Mouse (Mus musculus) ES-Bruce4 (cell line): ENCODE results near the gene Acsl3. TPM values are rescaled to one million over a fixed set of nuclear protein-coding genes. Genes with fewer than 3 reads are reported as not detected.

Experiments
- H3K27ac ChIP-seq: 2 replicates; pipeline ENCODE4 v1.5.1; 2012; ENCODE audit warnings: low read length, inconsistent platforms; ENCODE audit not compliant: insufficient read depth
- H3K27me3 ChIP-seq: 2 replicates; pipeline ENCODE4 v1.6.1; 2012; ENCODE audit warnings: mild to moderate bottlenecking, low read length, inconsistent platforms; ENCODE audit not compliant: control insufficient read depth, poor library complexity, insufficient read depth, severe bottlenecking
- H3K36me3 ChIP-seq: 2 replicates; pipeline ENCODE4 v1.6.1; 2012; ENCODE audit warnings: inconsistent platforms, mild to moderate bottlenecking, low read length, moderate library complexity; ENCODE audit not compliant: control insufficient read depth, poor library complexity, insufficient read depth, severe bottlenecking
- H3K4me1 ChIP-seq: one replicate; pipeline ENCODE4 v1.8.1; 2011; ENCODE audit warnings: low read length; ENCODE audit not compliant: control insufficient read depth, insufficient read depth
- H3K4me3 ChIP-seq: 2 replicates; pipeline ENCODE4 v1.5.1; 2011; ENCODE audit warnings: low read depth, mild to moderate bottlenecking, low read length
- H3K9ac ChIP-seq: 2 replicates; pipeline ENCODE4 v1.6.1; 2012; ENCODE audit warnings: low read depth, mild to moderate bottlenecking, inconsistent platforms; ENCODE audit not compliant: poor library complexity, severe bottlenecking
- H3K9me3 ChIP-seq: replicated peaks from 2 replicates; pipeline ENCODE4 v1.6.1; 2012; ENCODE audit warnings: mild to moderate bottlenecking, low read length, inconsistent platforms; ENCODE audit not compliant: control insufficient read depth, poor library complexity, insufficient read depth, severe bottlenecking
- CTCF ChIP-seq: IDR thresholded peaks from one replicate; pipeline ENCODE4 v1.8.1; 2011; ENCODE audit warnings: low read depth, low read length
- EP300 ChIP-seq: IDR thresholded peaks from 2 replicates; pipeline ENCODE4 v1.6.1; 2011; ENCODE audit warnings: low read depth, low read length; ENCODE audit not compliant: insufficient read depth
- POLR2A ChIP-seq: IDR thresholded peaks from one replicate; pipeline ENCODE4 v1.8.1; 2011; ENCODE audit warnings: low read length; ENCODE audit not compliant: insufficient read depth
- polyA plus RNA-seq: library from polyadenylated mRNA; stranded (reverse); fragments of >200 nt; gene quantifications from 2 replicates; pipeline ENCODE4 v1.2.4, GENCODE M21; 2011; ENCODE audit warnings: low read depth; ENCODE audit not compliant: missing spikeins, insufficient read depth, insufficient read length

Acsl3 gene
- polyA plus RNA-seq, 1 experiment, result 143 TPM

GRCm38 (mm10) chr1:78730114-78730720 lies 72.6 kb downstream of the Acsl3 start:
- no peaks in the 10 kb centered on the region for H3K4me1 ChIP-seq
- no peaks in the 10 kb centered on the region for H3K9me3 ChIP-seq
- no peak for TF ChIP-seq POLR2A
- no peak overlapping the region for H3K4me3 ChIP-seq
- no peak overlapping the region for H3K9ac ChIP-seq
- H3K27me3 ChIP-seq, result no peaks in the 10 kb centered on the region
- no peak overlapping the region for H3K27ac ChIP-seq
- H3K36me3 ChIP-seq, result no peaks in the 10 kb centered on the region

DNA sequence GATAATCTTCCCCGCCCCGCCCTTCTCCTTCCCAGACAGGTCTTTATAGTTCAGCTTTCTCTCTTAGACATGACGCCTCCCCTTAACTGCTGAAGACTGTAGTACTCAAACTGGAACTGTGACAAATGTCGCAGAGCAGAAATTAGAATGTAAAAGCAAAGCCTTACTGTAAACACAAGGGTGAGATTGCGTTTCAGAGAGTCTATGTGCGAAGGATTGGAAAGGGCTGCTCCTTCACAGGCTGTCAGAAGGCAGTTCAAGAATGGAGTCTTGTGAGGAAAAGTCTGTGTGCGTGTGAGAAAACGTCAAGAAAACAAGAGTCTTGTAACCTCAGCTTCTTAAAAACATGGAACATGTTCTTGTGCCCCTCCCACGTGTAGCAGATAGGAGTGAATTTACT lies 74.7 kb downstream of the Acsl3 start:
- Histone ChIP-seq H3K36me3 (no peaks in the 10 kb centered on the region), H3K4me3 (no peak overlapping the region), H3K4me1 (no peaks in the 10 kb centered on the region), H3K27me3 (no peaks in the 10 kb centered on the region; the same call in 1 of the 2 replicates), H3K9ac (no peak overlapping the region), H3K9me3 (no peaks in the 10 kb centered on the region), H3K27ac (no peak overlapping the region)
- no peak for TF ChIP-seq CTCF

DNA sequence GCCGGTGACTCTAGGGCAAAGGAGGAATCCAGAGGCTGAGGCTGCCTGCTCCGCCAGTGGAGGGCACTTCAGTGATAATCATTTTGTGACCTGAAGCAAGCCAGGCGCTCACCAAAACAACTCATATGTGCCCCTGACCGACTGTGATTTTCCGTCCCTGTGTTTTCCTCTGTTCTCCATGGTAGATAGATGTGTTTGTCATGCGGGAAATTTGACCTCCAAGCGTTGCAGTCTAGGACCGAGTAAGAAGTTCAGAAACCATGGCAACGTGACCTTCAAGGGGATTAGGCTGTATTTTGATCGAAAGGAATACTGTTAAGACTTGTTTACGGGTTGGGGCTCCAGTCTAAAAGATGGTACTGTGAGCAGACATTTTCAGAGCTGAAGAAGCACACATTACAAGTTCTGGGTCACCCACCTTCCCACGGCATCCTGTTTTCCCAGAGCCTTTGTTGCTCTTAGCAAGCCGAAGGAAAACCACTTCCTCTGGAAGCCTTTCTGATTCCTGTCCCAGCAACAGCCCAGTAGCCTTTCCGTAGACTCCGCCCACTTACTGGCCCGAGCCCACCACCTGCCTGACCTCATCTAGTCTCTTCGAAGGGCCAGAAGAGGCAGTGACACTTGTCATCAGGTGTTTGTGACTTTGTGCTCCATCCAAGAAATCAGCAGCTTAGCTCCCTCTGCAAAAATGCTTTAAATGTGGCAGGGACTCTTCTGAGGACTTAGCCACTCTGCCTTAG lies 76.8 kb downstream of the Acsl3 start:
- no peak overlapping the region for H3K27ac ChIP-seq
- H3K9ac ChIP-seq, result no peak overlapping the region
- H3K9me3 ChIP-seq, result no peaks in the 10 kb centered on the region
- no peaks in the 10 kb centered on the region for H3K36me3 ChIP-seq
- no peaks in the 10 kb centered on the region; the same call in 1 of the 2 replicates for H3K27me3 ChIP-seq
- H3K4me3 ChIP-seq, result no peak overlapping the region
- H3K4me1 ChIP-seq, result no peaks in the 10 kb centered on the region
- TF ChIP-seq POLR2A (no peak), CTCF (no peak)

DNA sequence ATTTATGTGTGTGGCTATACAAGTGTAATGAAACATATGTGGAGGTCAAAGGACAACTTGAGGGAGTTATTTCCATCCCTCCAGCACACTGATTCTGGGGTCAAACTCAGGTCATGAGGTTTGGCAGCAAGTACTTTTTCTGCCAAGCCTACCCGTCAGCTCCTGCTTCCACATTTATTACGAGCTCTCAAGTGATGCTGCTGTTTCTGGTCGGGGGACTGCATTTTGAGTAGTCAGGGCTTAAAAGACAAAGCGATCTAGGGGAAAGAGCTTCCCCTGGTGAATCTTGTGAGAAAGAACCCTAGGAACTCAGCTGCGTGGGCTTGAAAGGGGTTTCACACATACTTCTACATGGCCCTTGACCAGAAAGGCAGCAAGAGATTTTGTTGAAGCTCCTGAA lies 80.0 kb downstream of the Acsl3 start:
- H3K9me3 ChIP-seq, result no peaks in the 10 kb centered on the region
- H3K9ac ChIP-seq, result no peak overlapping the region
- H3K4me1 ChIP-seq, result no peaks in the 10 kb centered on the region
- no peak overlapping the region for H3K4me3 ChIP-seq
- TF ChIP-seq CTCF, result no peak
- no peak for TF ChIP-seq EP300
- no peak for TF ChIP-seq POLR2A
- H3K27me3 ChIP-seq, result no peaks in the 10 kb centered on the region; the same call in 1 of the 2 replicates
- no peaks in the 10 kb centered on the region for H3K36me3 ChIP-seq
- H3K27ac ChIP-seq, result no peak overlapping the region

DNA sequence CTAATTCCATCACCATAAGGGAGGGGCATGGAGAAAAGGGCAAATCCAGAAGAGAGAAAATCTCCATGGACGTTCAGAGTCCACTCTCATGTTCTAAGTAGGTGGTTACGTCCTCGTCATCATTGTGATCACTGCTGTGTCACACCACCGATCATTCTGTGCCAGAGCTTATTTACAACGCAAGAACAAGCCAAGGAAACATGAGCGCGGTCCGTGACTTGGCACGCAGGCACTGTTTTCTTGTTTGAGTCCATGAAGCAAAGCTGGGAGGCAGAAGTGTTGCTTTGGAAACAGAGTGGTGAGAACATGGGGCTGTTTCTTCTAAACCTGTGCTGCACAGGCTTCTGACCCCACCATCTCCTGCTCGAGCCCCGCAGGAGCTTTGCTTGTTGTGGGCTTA lies 83.1 kb downstream of the Acsl3 start:
- no peak overlapping the region for H3K4me3 ChIP-seq
- no peaks in the 10 kb centered on the region for H3K36me3 ChIP-seq
- no peaks in the 10 kb centered on the region; the same call in 1 of the 2 replicates for H3K27me3 ChIP-seq
- no peaks in the 10 kb centered on the region for H3K9me3 ChIP-seq
- no peak for TF ChIP-seq POLR2A
- TF ChIP-seq EP300, result no peak
- no peak for TF ChIP-seq CTCF
- no peaks in the 10 kb centered on the region for H3K4me1 ChIP-seq
- no peak overlapping the region for H3K9ac ChIP-seq
- no peak overlapping the region for H3K27ac ChIP-seq

- TF ChIP-seq POLR2A, result no peak
- no peak for TF ChIP-seq CTCF
- TF ChIP-seq EP300, result no peak
- Histone ChIP-seq H3K27me3 (no peaks in the 10 kb centered on the region), H3K4me3 (no peak overlapping the region), H3K4me1 (no peaks in the 10 kb centered on the region), H3K27ac (no peak overlapping the region), H3K9ac (no peak overlapping the region), H3K36me3 (no peaks in the 10 kb centered on the region), H3K9me3 (no peaks in the 10 kb centered on the region)
Observed at GRCm38 (mm10) chr1:78742198-78742597, 84.6 kb downstream of the Acsl3 start.
